Mouse (Mus musculus): Measurements from ENCODE around the gene Dvl1. TPM values are rescaled to one million over a fixed set of nuclear protein-coding genes. Genes with fewer than 3 reads are reported as not detected.
A peak's percentile ranks its signal among the peaks of the same experiment; 100 is the strongest.

The Dvl1 gene
- polyA plus RNA-seq, 1 experiment from 2014 or later = 6.5 TPM

DNA sequence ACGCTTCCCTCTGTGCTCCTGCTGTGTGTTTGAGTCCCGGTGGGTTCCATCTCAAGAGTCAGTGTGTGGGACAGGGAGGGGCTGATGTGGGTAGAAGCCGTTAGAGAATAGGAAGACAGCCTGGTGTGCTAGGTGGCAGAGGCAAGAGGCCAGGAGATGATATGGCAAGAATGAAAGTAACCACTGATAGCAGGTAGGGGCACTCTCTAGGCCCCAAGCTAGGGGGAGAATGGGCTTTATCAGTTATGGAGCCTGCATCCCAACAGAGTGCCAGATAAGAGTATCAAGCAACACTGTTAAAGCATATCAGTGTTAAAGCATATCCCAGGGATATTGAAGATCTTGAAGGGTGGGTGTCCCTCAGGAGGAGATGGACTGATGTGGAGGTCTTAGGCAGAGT lies 9.7 kb downstream of the Dvl1 start:
- Histone ChIP-seq H3K36me3 (ENCODE audit: control insufficient read depth, insufficient read depth) (peaks cover 58% of the 10 kb centered on the region), H3K27me3 (replicated peaks; ENCODE audit: control insufficient read depth, insufficient read depth, low read length) (no peaks in the 10 kb centered on the region), H3K9me3 (ENCODE audit: control insufficient read depth) (no peaks in the 10 kb centered on the region), H3K4me1 (replicated peaks; ENCODE audit: control insufficient read depth, insufficient read depth, low read length) (no peaks in the 10 kb centered on the region), H3K9ac (ENCODE audit: low read depth, low read length) (no peak overlapping the region), H3K4me2 (replicated peaks; ENCODE audit: low read depth) (no peak overlapping the region), H3K27ac (ENCODE audit: low read depth, low read length) (no peak overlapping the region), H3K4me3 (ENCODE audit: low read depth, low read length) (no peak overlapping the region)
- WGBS = 83% methylated on average over 3 of the region's 3 CpGs
- ATAC-seq = no peak
- TF ChIP-seq CTCF (IDR thresholded peaks at IDR 0.05; ENCODE audit: low read depth) = no peak

DNA sequence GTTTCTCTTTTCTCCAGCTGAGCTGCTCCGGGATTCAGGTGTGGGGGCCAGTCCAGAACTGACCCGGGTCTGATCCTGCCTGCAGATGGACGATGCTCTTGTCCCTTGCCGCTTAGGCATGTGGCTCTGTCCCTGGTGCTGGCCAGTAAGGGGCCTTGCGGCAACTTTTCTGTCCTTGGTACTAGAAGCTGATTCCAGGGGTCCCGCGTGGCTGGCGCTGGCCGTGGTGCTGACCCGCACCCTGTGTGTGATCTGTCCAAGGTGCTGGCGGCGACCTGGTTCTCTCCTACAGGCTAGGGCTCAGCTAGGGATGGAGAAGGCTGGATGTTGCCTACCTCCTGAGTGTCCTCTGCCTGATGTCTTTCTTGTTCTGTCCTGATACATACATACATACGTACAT lies 12.1 kb downstream of the Dvl1 start:
- H3K9ac ChIP-seq (ENCODE audit: low read depth, low read length) = no peak overlapping the region
- H3K27ac ChIP-seq (ENCODE audit: low read depth, low read length) = no peak overlapping the region
- no peak overlapping the region for H3K4me3 ChIP-seq (ENCODE audit: low read depth, low read length)
- H3K36me3 ChIP-seq (ENCODE audit: control insufficient read depth, insufficient read depth) = peaks cover 52% of the 10 kb centered on the region
- H3K4me1 ChIP-seq (replicated peaks; ENCODE audit: control insufficient read depth, insufficient read depth, low read length) = no peaks in the 10 kb centered on the region
- no peaks in the 10 kb centered on the region for H3K27me3 ChIP-seq (replicated peaks; ENCODE audit: control insufficient read depth, insufficient read depth, low read length)
- TF ChIP-seq CTCF (IDR thresholded peaks at IDR 0.05; ENCODE audit: low read depth) = peak; percentile 20; the same call in 1 of the 2 replicates
- no peak overlapping the region for H3K4me2 ChIP-seq (replicated peaks; ENCODE audit: low read depth)
- 19% methylated on average over 13 of the region's 13 CpGs for WGBS
- H3K9me3 ChIP-seq (ENCODE audit: control insufficient read depth) = no peaks in the 10 kb centered on the region
- ATAC-seq = no peak

DNA sequence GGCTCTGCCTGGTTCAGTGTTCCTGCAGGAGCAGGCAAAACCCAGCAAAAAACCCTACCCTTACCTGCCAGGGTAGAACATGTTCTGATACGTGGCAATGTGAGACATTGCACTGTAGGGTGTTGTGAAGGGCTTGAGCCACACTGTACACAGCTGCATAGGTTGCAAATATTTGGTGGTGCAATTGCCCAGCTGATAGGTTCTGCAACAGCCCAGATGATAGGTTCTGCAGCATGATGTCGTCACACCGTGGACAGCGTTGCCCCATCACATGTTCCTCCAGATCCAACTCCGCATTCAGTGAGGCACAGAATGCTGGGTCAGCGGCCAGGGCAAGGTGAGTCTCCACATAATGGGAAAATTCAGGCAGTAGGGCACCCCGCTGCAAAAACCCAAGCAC lies 14.6 kb downstream of the Dvl1 start:
- Histone ChIP-seq H3K27me3 (replicated peaks; ENCODE audit: control insufficient read depth, insufficient read depth, low read length) (no peaks in the 10 kb centered on the region), H3K9me3 (ENCODE audit: control insufficient read depth) (no peaks in the 10 kb centered on the region), H3K4me2 (replicated peaks; ENCODE audit: low read depth) (no peak overlapping the region), H3K27ac (ENCODE audit: low read depth, low read length) (no peak overlapping the region), H3K9ac (ENCODE audit: low read depth, low read length) (no peak overlapping the region), H3K4me1 (replicated peaks; ENCODE audit: control insufficient read depth, insufficient read depth, low read length) (no peaks in the 10 kb centered on the region), H3K4me3 (ENCODE audit: low read depth, low read length) (no peak overlapping the region), H3K36me3 (ENCODE audit: control insufficient read depth, insufficient read depth) (peaks cover 53% of the 10 kb centered on the region)
- TF ChIP-seq CTCF (IDR thresholded peaks at IDR 0.05; ENCODE audit: low read depth) = no peak
- no peak for ATAC-seq
- WGBS = 87% methylated on average over 7 of the region's 7 CpGs

GRCm38 (mm10) chr4:155863001-155863400 lies 15.8 kb downstream of the Dvl1 start, which contains the start of gene Tas1r3:
Tas1r3 (minus strand) TSS chr4:155863362.
- Histone ChIP-seq H3K27me3 (replicated peaks; ENCODE audit: control insufficient read depth, insufficient read depth, low read length) (no peaks in the 10 kb centered on the region), H3K9me3 (ENCODE audit: control insufficient read depth) (no peaks in the 10 kb centered on the region), H3K4me1 (replicated peaks; ENCODE audit: control insufficient read depth, insufficient read depth, low read length) (no peaks in the 10 kb centered on the region), H3K9ac (ENCODE audit: low read depth, low read length) (no peak within 1 kb of the TSS), H3K4me3 (ENCODE audit: low read depth, low read length) (no peak within 1 kb of the TSS), H3K27ac (ENCODE audit: low read depth, low read length) (no peak within 1 kb of the TSS), H3K36me3 (ENCODE audit: control insufficient read depth, insufficient read depth) (peaks cover 45% of the 10 kb centered on the region), H3K4me2 (replicated peaks; ENCODE audit: low read depth) (no peak within 1 kb of the TSS)
- 68% methylated on average over 5 of the region's 5 CpGs for WGBS
- TF ChIP-seq CTCF (IDR thresholded peaks at IDR 0.05; ENCODE audit: low read depth) = no peak
- ATAC-seq = no peak

DNA sequence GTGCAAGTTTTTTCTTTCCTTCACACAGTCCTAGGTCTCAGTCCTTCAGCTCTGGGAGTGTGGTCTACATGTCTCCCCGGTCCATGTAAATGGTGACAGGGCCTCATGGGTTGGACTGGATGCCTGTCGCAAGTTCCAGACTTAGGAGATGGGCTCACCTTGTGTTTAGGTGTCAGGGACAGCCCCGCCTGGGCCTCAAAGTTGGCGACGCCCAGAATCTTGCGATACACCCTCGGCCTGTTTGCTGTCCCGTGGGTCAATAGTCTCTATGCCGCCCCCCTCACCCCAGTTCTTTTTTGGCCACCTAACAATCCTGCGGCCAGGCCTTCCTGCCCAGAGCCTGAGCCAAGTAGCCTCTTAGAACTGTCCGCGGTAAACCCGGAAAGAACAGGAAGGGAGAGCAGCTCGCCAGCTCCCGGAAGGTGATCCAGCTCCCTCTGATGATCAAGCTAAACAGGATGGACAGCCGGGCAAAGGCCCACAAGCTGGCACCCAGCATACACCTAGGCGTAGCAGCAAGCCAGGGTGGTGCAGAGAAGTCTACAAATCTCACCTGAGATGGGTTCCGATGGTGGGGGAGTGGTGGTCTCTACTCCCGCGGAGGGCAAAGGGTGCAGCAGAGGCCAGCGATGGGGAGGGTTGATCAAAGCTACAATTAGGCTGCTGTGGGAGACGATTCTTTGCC lies 21.6 kb downstream of the Dvl1 start:
- Histone ChIP-seq H3K36me3 (ENCODE audit: control insufficient read depth, insufficient read depth) (peaks cover 41% of the 10 kb centered on the region), H3K4me1 (replicated peaks; ENCODE audit: control insufficient read depth, insufficient read depth, low read length) (no peaks in the 10 kb centered on the region), H3K4me2 (replicated peaks; ENCODE audit: low read depth) (peak overlapping the region; percentile 97), H3K27ac (ENCODE audit: low read depth, low read length) (peak overlapping the region; percentile 74), H3K9ac (ENCODE audit: low read depth, low read length) (peak overlapping the region; percentile 57), H3K27me3 (replicated peaks; ENCODE audit: control insufficient read depth, insufficient read depth, low read length) (no peaks in the 10 kb centered on the region), H3K4me3 (ENCODE audit: low read depth, low read length) (peak overlapping the region; percentile 90), H3K9me3 (ENCODE audit: control insufficient read depth) (no peaks in the 10 kb centered on the region)
- ATAC-seq = peak; percentile 71
- no peak for TF ChIP-seq CTCF (IDR thresholded peaks at IDR 0.05; ENCODE audit: low read depth)
- 5% methylated on average over 22 of the region's 22 CpGs for WGBS

GRCm38 (mm10) chr4:155869317-155870033 lies 22.3 kb downstream of the Dvl1 start, which contains the start of the genes Cptp and Ints11:
Cptp (minus strand) TSS chr4:155869440.
Ints11 (plus strand) TSS chr4:155869546.
- Histone ChIP-seq H3K4me3 (ENCODE audit: low read depth, low read length) (peak within 1 kb of the TSS; percentile 90), H3K9ac (ENCODE audit: low read depth, low read length) (peak within 1 kb of the TSS; percentile 57), H3K4me2 (replicated peaks; ENCODE audit: low read depth) (peak within 1 kb of the TSS; percentile 97), H3K27ac (ENCODE audit: low read depth, low read length) (peak within 1 kb of the TSS; percentile 74), H3K36me3 (ENCODE audit: control insufficient read depth, insufficient read depth) (peaks cover 47% of the 10 kb centered on the region), H3K9me3 (ENCODE audit: control insufficient read depth) (no peaks in the 10 kb centered on the region), H3K4me1 (replicated peaks; ENCODE audit: control insufficient read depth, insufficient read depth, low read length) (no peaks in the 10 kb centered on the region), H3K27me3 (replicated peaks; ENCODE audit: control insufficient read depth, insufficient read depth, low read length) (no peaks in the 10 kb centered on the region)
- ATAC-seq = peak; percentile 96
- under 1% methylated on average over 63 of the region's 63 CpGs for WGBS
- TF ChIP-seq CTCF (IDR thresholded peaks at IDR 0.05; ENCODE audit: low read depth) = peak; percentile 66

All from intestine, postnatal 0 days (tissue).